Mouse (Mus musculus): ENCODE data around the gene Adam12.

Adam12 gene

DNA sequence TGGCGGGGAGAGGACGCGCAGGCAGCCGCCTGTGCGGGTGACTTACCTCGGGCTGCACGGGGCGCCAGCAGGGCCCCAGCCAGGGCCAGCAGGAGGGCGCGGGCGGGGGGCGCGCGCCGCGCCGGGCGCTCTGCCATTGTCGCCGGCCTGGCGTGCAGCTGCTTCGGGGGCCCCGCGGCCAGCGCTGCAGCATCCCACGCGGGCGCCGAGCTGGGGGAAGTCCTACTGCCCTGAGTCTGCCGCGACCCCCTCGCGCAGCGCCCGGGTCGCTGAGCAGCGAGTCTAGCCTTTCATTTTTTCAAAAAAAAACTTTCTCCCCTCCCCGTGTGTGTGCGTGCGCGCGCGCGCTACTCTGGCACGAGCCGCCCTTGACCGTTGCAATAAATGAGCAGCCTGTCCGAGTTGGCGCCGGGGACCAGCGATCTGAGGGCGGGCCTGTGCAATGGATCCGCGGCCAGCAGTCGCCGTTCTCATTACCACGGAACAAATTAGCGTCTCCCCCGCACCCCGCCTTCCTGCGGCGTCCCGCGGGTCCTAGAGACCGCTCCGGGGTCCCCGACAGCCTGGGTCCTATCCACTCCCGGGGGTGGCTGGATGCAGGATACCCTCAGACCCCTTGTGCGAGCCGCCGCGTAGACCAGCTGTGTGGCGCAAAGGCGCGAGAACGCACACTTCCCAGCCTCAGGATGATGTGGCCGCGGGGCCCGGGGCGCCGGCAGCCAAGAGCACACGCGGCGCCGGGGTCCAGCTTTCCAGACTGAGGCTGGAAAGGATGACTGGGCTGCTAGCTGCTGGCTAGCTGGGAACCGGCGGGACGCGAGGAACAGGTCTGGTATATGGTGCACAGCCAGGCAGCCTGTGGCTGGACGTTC, 7.0 kb downstream of the Adam12 start:
- 2% methylated on average over 87 of the region's 90 CpGs for whole genome bisulfite sequencing

DNA sequence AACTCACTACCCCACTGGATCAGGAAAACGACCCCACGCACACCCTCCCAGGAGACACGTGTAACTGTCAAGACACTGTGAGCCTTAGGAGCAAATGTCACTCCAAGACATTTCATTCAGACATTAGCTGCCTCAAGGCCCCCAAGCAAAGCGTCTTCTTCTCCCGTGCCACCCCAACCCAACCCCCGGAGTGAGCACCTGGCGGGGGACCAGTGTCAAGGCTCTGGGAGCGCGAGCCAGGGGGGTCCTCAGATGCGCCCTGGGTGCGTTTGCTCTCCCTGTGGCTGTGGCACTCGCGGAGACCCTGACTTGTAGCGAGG, 7.6 kb downstream of the Adam12 start:
- WGBS: 2% methylated on average over 14 of the region's 14 CpGs

DNA sequence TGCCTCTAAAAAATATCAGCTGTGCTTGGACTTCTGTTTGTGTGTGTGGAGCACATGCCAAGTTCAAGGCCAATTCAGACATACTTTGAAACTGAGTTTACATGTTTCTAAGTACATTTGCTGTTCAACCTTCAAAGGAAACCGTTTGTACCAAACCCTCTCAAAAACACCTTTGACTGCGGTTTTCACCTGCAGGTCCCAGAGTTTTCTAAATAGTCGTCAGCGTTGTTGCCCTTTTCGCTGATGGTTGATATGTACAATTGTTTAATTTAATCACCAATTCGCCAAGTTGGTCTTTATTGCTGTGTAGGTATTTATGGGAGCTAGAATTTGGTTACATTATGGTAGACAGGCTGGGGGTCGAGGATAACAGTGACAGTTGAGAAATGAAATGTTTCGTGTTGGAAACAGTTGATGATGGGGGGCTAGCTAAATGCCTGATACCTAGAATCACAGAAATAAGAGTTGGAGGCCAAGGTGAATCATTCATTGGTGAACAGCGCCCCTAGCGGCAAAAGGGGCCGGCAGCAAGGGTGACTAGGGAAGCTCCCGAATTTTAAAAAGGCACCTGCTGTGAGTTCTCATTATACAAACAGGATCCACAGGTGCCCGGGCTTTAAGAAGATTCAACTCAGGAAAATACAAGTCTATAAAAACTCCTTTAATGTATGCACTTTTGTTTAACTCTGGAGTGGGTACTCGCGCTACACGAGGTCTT, 8.3 kb downstream of the Adam12 start:
- WGBS: 26% methylated on average over 16 of the region's 16 CpGs

DNA sequence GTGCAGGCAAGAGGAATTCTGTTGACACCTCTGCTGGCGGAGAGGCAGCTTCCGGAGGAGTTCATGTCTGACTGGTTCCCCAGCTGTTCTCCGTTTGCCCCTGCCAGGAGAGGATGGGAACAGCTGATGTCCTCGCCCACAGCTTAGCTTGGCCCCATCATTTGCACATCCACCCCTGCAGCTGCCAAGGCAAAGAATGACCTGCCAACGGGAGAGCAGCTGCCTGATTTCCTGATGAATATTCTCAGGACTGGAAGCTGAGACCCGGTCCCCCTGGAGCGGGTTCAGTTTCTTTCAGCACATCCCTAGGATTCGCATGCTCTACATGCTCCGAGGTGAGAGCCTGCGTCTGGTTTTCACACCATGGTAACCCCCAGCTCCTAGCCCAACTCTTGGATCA, 24.0 kb downstream of the Adam12 start:
- 41% methylated on average over 10 of the region's 10 CpGs for WGBS

DNA sequence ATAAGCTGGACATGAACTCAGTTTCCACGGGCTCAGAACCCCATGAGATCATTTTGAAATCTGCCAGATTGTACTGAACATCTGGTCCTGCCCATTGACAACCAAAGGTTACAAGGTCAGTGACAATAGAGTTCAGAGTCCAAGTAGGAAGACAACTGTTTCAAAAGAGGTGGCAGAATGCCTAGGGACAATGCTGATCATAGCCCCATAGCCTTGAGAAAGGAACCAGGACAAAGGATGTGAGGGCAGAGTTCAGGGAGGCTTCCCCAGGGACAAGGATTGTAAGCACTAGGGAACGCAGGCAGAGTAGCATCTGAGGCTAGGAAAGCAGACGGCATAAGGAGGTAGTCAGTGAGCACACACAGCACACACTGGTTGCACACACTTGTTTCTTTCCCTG, 38.9 kb downstream of the Adam12 start:
- WGBS: 74% methylated on average over 3 of the region's 3 CpGs

DNA sequence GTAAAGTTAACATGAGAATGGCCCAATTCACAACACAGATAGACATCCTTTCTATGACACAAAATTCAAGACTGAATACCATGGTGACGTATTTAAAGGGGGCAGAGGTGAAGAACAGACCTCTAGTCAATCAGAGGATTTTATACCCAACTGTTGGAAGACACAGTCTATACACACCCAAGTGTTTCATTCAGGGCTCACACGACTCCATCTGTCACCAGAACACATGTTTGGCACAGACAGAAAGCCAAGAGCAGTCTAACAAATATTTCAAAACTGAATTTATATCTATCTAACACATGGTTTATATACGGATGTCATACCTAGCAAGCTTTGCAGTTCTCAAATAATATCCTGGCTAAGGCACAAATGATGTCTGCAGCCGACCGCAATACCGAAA, 41.8 kb downstream of the Adam12 start:
- 69% methylated on average over 6 of the region's 6 CpGs for WGBS

DNA sequence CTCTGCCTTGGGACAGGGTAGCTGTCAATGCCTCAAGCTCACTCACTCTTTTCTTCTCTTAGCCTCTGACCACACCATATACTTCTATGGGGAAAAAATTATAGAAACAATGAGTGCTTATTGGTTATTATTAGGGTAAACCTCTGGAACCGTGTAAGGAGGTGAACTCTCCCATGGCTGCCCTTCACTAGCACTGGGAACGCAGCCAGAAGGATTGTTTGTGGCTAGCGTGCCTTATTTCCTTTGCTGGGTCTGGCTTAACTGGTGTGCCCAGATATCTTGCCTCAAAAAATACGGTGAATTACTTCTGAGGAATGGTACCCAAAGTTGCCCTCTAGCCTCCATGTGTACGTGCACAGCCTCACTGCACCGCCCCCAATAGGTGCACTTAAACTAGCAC, 43.4 kb downstream of the Adam12 start:
- WGBS: 59% methylated on average over 6 of the region's 6 CpGs

DNA sequence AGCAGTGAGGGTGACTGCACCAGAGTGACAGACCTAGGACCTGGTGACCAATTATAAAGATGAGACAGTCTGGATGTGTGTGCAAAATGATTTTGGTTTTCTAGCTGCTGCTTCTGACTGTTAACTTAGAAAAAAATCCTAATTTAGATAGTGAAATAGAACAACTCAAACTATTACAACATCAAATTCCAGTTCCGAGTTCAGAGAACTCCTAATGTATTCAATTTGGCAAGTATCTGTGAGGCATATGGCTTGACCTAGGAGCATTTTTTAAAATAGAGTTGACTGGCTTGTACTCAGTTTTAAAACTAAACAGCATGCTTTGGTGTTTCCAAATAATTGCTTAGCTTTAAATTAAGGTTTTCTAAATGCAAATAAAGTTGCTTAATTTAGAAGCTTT, 44.0 kb downstream of the Adam12 start:
- WGBS: 40% methylated on average over 1 of the region's 1 CpGs

DNA sequence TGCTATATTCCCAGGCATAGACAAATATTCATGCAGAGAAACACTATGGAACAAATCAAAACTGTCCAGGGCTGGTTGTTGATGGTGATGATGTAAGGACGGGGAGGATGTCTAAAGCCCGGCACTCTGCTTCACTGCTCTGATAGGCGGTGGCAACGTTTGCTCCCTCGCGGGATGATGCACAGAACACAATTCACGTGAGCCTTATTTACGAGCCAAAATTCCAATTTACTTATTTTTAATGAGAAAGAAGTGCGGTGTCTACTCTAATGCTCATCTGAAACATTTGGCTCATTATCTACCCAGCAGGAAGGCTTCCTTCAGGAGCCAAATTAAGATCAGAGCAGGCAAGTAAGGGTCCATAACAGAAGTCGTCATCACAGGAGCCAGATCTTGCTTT, 45.4 kb downstream of the Adam12 start:
- 62% methylated on average over 10 of the region's 10 CpGs for WGBS

DNA sequence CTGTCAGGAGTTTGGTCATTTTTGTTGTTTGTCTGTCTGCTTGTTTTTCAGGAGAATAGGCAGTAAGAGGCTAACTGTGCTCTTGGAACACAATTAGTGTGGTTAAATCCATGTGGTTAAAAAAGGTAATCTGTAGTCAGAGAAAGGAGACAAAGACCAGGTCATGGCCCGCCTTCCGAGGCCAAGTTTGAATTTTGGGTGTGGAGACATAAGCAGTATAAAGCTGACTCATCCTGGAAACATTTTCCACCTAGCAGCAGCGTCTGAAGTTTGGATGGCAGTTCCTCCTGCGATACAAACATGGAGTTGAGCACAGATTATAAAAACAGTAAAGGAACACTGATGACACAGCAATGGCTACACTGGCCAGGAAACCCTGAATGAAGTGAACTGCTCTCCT, 46.2 kb downstream of the Adam12 start:
- WGBS: 74% methylated on average over 4 of the region's 4 CpGs

DNA sequence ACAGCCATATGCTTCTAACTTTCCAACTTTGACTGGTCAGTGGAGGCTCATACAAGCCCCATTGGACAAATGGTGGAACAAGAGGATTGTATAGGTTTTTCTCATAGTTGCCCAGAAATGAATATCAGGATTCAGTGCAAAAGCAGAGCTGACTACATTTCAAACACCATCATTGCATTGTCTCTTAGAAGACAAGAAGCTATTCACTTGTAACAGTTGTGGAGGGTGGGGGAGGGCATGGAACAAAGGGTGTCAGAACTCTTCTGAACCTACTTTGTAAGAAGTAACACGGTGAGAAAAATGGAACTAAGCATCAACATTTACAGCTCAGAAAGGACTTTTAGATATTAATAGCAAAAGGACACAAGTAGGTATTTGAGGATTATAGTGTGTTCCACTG, 50.2 kb downstream of the Adam12 start:
- 57% methylated on average over 1 of the region's 1 CpGs for WGBS

DNA sequence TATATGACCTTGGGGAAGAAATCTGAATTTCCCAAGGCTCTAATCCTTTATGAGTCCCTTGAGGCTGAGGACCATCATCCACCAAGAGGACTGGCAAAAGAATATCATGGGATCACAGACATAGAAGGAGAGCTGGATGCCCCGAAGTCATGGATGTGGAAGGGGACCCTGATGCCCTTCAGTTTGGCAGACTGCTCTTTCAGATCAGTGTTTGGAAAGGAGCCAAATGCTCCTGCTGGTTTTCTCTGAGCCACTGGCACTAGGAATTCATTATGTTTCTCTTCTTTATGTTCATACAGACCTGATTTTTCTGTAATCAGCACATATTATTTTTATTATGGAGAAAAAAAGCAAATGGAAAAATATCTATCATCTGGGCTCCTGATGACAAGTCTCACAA, 50.9 kb downstream of the Adam12 start:
- 59% methylated on average over 1 of the region's 1 CpGs for WGBS

DNA sequence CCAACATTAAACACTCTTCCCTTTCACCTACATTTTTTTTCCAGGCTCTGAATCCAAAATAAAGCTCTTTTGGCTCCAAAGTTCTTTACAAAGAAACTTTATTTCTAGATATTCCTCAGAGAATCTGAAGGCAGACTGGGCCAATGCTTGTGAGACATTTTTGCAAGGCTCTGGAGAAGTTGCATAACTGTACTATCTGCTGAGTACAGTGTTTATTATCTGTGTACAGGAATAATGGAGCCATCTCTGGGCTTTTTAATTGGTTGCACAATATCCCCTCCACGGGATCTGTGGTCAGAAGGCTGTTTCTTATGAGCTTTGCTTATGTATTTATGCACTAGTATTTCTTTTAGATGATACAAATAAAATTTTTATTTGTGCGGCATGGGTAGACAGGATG, 54.9 kb downstream of the Adam12 start:
- WGBS: 71% methylated on average over 2 of the region's 2 CpGs

DNA sequence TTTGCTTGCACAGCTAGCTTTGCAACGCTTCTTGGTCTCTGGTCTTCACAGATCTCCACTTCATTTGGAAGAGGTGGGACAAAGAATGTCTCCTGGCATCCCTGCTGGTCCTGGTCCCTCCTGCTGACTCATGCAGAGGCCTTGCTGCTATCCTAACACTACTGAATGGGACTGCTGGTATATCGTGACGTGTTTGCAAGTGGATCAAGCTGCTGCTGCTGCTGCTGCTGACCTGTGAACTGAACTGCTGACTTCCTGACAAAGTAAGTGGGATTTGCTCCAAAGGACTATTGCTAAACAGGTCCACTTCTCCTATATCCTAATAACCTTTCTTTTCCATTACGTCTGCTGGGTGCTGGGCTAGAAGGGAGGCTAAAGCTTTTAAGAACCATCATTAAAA, 56.7 kb downstream of the Adam12 start:
- 90% methylated on average over 4 of the region's 4 CpGs for WGBS

DNA sequence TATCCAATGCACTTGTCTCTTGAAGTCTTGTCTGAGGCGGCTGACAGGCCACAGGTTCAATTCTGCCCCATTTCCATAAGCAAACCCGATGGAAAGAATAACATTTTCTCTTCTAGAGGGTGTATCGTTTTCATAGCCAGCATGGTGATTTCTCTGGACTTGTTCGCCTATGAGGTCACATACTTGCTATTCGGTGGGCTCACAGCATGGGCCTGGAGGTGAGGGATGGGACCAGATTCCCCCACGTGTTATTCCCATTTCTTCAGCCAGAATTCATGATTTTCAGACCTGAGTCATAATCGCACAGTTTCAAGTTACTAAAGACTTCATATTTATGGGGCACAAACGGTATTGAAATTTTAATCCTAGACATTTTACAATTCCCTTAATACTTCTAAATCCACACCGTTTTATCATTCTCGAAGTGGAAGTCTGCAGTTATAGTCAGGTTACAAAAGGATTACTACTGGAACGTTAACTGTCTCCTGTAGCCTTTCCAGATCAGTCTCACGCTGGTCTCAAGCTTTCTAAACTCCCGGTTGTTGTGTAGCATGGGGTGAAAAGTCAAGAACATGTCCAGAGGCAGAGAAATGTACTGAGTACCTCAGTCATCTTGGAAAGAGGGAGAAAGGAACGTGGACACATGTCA, 58.4 kb downstream of the Adam12 start:
- WGBS: 90% methylated on average over 14 of the region's 14 CpGs

DNA sequence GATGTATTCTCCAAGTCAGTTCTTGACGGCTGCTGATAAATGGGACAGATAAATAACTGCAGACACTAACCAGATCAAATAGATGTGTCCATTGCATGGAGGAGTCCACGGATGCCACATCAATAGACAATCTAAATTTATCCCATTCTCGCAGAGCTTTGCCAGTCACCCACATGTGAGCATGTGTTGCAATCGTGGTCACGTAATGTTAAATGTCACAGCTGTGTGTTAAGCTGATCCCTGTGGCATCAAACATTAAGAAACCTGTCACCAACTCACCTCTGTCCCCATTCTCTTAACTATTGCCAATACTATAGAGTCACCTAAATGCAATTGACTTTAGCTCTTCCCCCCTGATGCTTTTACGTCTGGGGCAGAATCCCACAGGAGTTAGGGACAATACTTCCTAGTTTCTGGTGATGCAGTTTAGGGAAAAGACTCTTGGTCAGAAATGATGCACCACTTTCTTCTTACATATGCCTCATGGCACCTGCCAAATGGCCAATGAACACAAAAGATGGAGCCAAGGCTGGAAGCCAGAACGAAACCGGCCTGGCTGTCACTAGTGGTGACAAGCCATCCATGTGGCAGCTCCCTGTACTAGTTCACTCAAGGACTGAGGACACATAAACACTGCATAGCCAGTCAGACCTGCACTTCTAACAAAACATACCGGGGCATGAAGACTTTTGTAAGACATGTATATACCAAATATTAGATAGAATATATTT, 61.6 kb downstream of the Adam12 start:
- 85% methylated on average over 9 of the region's 9 CpGs for WGBS

DNA sequence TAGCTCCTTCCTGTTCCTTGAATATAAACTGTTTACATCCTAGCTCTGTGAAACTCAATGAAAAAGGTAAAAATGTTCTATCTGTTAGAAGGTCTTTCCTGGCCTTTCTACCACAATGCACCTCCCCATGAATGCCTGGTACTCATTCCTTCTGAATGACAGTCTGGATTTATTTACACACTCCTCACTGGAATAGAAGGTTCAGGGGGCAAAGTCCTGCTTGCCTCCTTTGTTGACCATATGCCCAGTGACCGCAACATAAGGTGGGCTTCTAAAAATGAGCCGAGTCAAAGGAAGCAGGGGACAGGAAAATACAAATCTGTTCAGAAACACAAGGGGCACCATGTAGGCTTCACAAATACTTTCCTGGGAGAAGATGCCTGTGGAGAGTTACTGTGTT, 62.2 kb downstream of the Adam12 start:
- 92% methylated on average over 2 of the region's 2 CpGs for WGBS

DNA sequence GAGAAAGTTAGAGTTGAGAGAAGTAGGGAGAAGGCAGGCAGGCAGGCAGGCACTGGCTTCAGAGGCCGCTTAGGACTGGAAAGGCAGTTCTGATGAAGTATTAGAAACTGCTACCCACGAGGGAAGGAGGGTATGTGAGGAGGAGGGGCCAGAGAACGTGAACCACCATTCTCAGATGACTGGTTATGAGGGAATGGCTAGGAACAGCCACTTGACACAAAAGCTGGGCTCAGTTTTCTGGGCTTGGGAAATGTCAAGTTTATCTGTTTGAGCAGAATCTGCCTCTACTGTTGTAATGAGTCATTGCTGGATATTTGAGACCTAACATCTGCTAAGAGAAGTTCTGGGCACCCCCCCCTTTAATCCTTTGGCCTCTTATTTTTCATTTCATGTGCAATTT, 64.4 kb downstream of the Adam12 start:
- WGBS: 67% methylated on average over 3 of the region's 3 CpGs

DNA sequence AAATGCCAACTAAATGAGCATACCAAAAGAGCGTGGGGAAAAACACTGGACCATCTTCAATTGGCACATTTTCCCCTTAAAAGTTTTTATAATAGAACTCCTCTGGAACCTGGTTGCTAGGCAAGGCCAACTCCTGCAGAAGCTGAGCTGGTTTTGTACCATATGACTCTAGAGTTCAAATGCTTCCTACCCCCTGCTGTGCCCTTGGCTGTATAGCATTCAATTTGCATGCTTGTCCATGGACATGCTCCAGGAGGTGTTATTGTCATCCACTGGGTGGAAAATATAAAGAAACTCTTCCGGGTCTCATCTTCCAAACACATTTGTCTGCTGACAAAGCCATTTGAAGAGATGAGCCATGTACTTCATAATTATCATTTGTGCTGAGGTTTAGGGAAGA, 68.2 kb downstream of the Adam12 start:
- 78% methylated on average over 2 of the region's 2 CpGs for WGBS

DNA sequence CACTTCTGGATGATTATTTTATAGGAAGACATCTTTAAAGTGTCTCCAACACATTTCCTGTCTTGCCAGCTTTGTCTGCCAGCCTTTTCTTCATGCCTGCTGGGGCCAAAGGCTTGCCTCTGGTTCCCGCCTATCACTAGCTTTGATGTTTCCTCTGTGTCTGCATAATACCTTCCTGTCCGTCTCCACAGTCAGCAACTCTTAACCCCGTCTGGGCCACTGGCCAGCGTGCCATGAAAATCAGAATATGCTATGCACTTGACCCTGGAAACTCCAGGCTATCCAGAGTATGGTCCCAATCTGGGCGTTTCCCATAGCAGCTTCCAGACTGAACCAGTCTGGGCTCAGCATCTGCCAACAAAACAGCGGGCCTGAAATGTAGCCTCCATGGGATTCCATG, 69.1 kb downstream of the Adam12 start:
- WGBS: 78% methylated on average over 6 of the region's 6 CpGs

DNA sequence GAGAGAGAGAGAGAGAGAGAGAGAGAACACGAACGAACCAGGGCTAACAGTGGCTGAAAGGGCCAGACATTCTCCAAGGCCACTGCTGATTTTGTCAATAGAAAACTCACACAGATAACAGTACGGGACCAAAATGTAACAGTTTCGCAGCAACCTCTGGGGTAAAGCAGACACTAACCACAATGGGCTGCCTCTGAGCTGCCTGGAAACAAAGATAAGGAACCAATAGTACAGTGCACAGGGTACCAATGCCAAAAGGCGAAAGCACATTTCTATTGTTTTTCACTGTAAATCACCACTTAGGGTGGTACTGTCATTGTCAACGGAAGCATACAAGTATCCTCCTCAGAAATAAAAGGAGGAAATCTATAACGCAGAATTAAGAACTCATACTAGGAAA, 72.3 kb downstream of the Adam12 start:
- 92% methylated on average over 7 of the region's 7 CpGs for WGBS

DNA sequence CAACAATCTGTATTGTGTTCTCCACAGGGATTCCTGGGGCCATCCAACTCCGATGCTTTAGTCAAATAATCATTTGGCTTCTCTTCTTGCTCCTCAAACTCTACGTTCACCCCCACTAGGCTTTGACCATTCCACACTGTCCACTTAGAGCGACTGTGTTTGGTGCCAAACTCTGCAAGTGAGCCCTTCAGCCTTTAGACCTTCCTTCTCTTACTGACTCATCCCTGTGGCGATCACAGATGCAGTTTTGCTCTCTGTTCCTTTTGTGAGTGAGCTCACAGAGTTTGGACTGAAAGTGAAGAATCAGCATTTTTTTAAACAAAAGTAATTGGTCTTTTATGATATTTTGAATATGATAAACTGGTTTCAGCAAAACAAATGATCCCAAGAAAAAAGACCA, 80.6 kb downstream of the Adam12 start:
- WGBS: 85% methylated on average over 4 of the region's 4 CpGs

Data from cerebral cortex, adult 2 months (tissue).